Mouse (Mus musculus): ENCODE measurements at regions not wholly inside any gene's neighbourhood (a gene's known extent, or its start where the extent isn't known, plus 50 kb on each side); places are given as distances from the start of the nearest gene placed in this dataset.

DNA sequence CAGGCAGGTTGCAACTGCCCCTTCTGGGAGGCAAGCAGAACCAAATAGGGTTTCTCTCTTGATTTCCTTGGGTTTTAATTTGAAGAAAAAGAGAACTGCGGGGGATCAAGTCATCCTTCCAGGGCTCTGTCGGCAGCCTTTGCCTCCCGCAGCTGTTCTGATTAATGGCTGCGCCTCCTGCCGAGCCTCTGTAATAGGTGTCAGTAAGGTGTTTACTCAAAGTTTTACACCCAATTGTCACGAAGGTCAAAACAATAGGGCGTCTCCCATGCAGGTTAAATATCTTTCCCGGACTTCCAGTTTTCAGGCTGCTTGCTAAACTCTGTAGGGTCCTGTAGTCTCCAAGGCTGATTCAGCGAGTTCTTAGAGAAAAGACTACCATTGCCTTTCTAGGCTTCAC, 326.0 kb downstream of the Tmem182 start:
- TF ChIP-seq POLR2A (IDR thresholded peaks at IDR 0.05; ENCODE audit: insufficient read depth, low read depth, low read length) (no peak), CTCF (IDR thresholded peaks at IDR 0.05; ENCODE audit: insufficient read depth, low read depth, low read length) (no peak)
